Mouse (Mus musculus) embryonic facial prominence, embryonic 13.5 days (tissue): Measurements from ENCODE around the gene 2310022B05Rik. TPM values are rescaled to one million over a fixed set of nuclear protein-coding genes. Genes with fewer than 3 reads are reported as not detected.
A peak's percentile ranks its signal among the peaks of the same experiment; 100 is the strongest.

Source experiments
- ATAC-seq: fragments of 200-750 bp; cut with Nextera tagmentation; 2 replicates; pipeline ENCODE4 v1.8.0; 2017; ENCODE audit warnings: low read depth; ENCODE audit not compliant: insufficient number of reproducible peaks, insufficient read depth, low FRiP score, low TSS enrichment
- H3K27ac ChIP-seq: fragments of 300-500 bp; sonication (generic); 2 replicates; pipeline ENCODE4 v1.5.1; 2015; ENCODE audit warnings: moderate library complexity, mild to moderate bottlenecking, inconsistent platforms
- H3K27me3 ChIP-seq: fragments of 300-500 bp; sonication (generic); 2 replicates; pipeline ENCODE4 v1.6.1; 2015; ENCODE audit warnings: mild to moderate bottlenecking, inconsistent platforms
- H3K36me3 ChIP-seq: fragments of 300-500 bp; sonication (generic); 2 replicates; pipeline ENCODE4 v1.6.1; 2015; ENCODE audit warnings: mild to moderate bottlenecking, inconsistent platforms
- H3K4me1 ChIP-seq: fragments of 300-500 bp; sonication (generic); 2 replicates; pipeline ENCODE4 v1.6.1; 2015; ENCODE audit warnings: inconsistent platforms
- H3K4me2 ChIP-seq: fragments of 300-500 bp; sonication (generic); 2 replicates; pipeline ENCODE4 v1.6.1; 2015; ENCODE audit warnings: moderate library complexity, mild to moderate bottlenecking, inconsistent platforms
- H3K4me3 ChIP-seq: fragments of 300-500 bp; sonication (generic); 2 replicates; pipeline ENCODE4 v1.5.1; 2015; ENCODE audit warnings: mild to moderate bottlenecking, inconsistent platforms
- H3K9ac ChIP-seq: fragments of 300-500 bp; sonication (generic); 2 replicates; pipeline ENCODE4 v1.6.1; 2015; ENCODE audit warnings: mild to moderate bottlenecking, inconsistent platforms
- H3K9me3 ChIP-seq: fragments of 300-500 bp; sonication (generic); 2 replicates; pipeline ENCODE4 v1.6.1; 2016; ENCODE audit warnings: inconsistent platforms
- WGBS: fragments of 180-500 bp; shearing (Covaris S2); methylation state at CpG from one replicate; pipeline ENCODE4 v1.1.7; 2015; ENCODE audit warnings: mixed read lengths; 5-methylcytosine and 5-hydroxymethylcytosine counted together
- polyA plus RNA-seq: library from polyadenylated mRNA; unstranded; fragments of >200 nt; fragmentation: Nextera tagmentation; extraction: Ambion mirVana; gene quantifications from 2 replicates; pipeline ENCODE4 v1.2.1, GENCODE M21; 2015

The 2310022B05Rik gene
- polyA plus RNA-seq: 29.0 and 29.9 TPM in 2 replicates

GRCm38 (mm10) chr8:124663112-124663873 is at the start of gene 2310022B05Rik:
2310022B05Rik (minus strand) TSS chr8:124663369.
- Histone ChIP-seq H3K36me3 (0 out of 2 replicates have a peak, but pooled peaks cover 4% of the 10 kb centered on the region), H3K4me3 (peak within 1 kb of the TSS; percentile 85), H3K9ac (peak within 1 kb of the TSS; percentile 92), H3K4me2 (peak within 1 kb of the TSS; percentile 83), H3K9me3 (no peaks in the 10 kb centered on the region), H3K27ac (peak within 1 kb of the TSS; percentile 89), H3K4me1 (peaks cover 39% of the 10 kb centered on the region), H3K27me3 (no peaks in the 10 kb centered on the region)
- under 1% methylated on average over 41 of the region's 69 CpGs for WGBS
- ATAC-seq: peak; percentile 91

GRCm38 (mm10) chr8:124705823-124706222 is 42.7 kb upstream of the 2310022B05Rik start:
- no peak overlapping the region for H3K4me2 ChIP-seq
- no peak for ATAC-seq
- WGBS: 94% methylated on average over 8 of the region's 8 CpGs
- H3K9ac ChIP-seq: no peak overlapping the region
- H3K4me1 ChIP-seq: no peaks in the 10 kb centered on the region
- no peaks in the 10 kb centered on the region for H3K27me3 ChIP-seq
- peaks cover 49% of the 10 kb centered on the region for H3K36me3 ChIP-seq
- no peaks in the 10 kb centered on the region for H3K9me3 ChIP-seq
- no peak overlapping the region for H3K27ac ChIP-seq
- H3K4me3 ChIP-seq: no peak overlapping the region

DNA sequence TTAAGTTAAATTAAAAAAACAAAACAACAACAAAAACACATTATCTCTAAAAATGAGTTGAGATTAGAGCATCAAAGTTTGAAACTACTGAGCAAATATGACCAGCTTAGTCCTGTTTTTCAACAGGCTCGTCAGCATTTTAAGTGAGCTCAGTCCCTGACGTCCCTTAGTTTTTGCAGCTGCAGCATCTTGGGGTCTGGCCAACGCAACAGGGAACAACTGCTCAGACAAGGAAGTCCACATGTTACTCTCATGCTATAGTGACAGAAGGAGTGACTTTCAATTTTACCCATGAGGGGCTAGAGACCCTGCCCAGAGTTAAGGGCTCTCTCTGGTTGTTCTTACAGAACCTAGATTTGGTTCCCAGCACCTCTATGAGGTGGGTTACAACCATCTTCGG is 41.2 kb upstream of the 2310022B05Rik start:
- Histone ChIP-seq H3K4me3 (no peak overlapping the region), H3K4me1 (no peaks in the 10 kb centered on the region), H3K36me3 (peaks cover 55% of the 10 kb centered on the region), H3K9ac (no peak overlapping the region), H3K27me3 (no peaks in the 10 kb centered on the region), H3K27ac (no peak overlapping the region), H3K9me3 (no peaks in the 10 kb centered on the region), H3K4me2 (no peak overlapping the region)
- no peak for ATAC-seq
- WGBS: 89% methylated on average over 4 of the region's 4 CpGs

DNA sequence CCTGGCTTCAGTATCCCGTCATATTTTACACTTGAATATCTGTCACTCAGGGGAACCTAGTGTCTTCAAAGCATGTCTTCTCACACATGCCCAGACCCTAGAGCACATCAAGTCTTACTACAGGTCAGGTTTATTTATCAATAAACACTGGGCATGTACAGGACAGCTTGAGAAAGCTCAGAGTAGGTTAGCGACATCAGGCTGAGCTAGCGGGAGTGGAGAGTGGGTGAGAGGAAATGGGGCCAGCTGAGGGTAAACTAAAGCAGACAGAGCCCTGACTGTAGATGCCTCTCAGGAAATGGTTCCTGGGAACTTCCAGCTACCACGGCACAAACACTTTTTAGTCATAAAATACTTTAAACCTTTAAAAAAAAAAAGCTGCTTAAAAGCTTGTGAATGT is 40.4 kb upstream of the 2310022B05Rik start:
- Histone ChIP-seq H3K4me1 (no peaks in the 10 kb centered on the region), H3K27me3 (no peaks in the 10 kb centered on the region), H3K36me3 (peaks cover 52% of the 10 kb centered on the region), H3K9me3 (no peaks in the 10 kb centered on the region), H3K27ac (no peak overlapping the region), H3K9ac (no peak overlapping the region), H3K4me2 (no peak overlapping the region), H3K4me3 (no peak overlapping the region)
- WGBS: 64% methylated on average over 4 of the region's 4 CpGs
- ATAC-seq: no peak

DNA sequence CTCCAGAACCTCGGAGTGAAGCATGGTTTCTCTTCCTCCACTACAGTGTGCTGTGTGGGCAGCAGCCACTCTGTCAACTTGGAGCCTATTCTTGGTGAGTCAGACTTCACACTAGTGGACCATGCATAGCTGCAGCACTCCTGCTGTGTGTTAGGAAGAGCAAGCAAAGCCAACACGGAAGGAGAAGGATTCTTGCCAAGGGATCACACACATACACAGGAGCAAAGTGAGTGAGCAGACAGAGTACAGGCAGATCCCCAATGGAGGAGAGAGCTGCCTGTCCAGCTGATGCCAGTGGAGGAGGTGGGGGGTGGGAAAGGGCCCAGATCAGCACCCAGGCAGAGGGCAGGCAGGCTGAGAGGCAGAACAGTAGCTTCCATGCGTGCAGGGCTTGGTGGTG is 39.0 kb upstream of the 2310022B05Rik start:
- Histone ChIP-seq H3K27me3 (no peaks in the 10 kb centered on the region), H3K27ac (no peak overlapping the region), H3K9me3 (no peaks in the 10 kb centered on the region), H3K4me3 (no peak overlapping the region), H3K4me1 (no peaks in the 10 kb centered on the region), H3K9ac (no peak overlapping the region), H3K4me2 (no peak overlapping the region), H3K36me3 (peaks cover 64% of the 10 kb centered on the region)
- 86% methylated on average over 3 of the region's 3 CpGs for WGBS
- no peak for ATAC-seq

GRCm38 (mm10) chr8:124701023-124701422 is 37.9 kb upstream of the 2310022B05Rik start:
- Histone ChIP-seq H3K36me3 (peaks cover 65% of the 10 kb centered on the region), H3K4me1 (no peaks in the 10 kb centered on the region), H3K27me3 (no peaks in the 10 kb centered on the region), H3K9ac (no peak overlapping the region), H3K4me3 (no peak overlapping the region), H3K9me3 (no peaks in the 10 kb centered on the region), H3K4me2 (no peak overlapping the region), H3K27ac (no peak overlapping the region)
- 83% methylated on average over 9 of the region's 9 CpGs for WGBS
- ATAC-seq: no peak

DNA sequence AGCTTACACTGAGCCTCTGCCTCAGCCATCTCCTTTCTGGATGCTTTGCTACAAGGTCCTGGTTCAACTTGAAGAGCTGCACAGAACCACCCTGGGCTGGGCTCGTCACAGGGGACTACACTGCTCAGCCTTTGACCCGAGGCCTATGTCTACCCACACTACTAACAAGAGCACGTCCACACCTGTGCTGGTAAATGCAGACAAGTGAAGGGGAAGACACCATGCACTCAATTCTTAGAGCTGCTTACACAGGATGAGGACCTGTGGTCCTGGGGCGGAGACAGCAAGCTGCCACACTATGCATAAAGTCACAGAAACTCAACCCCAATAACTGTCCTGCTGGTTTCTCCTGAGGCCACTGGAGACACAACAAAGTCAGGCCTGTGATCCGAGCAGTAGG is 37.1 kb upstream of the 2310022B05Rik start:
- 87% methylated on average over 5 of the region's 5 CpGs for WGBS
- Histone ChIP-seq H3K27ac (no peak overlapping the region), H3K4me1 (no peaks in the 10 kb centered on the region), H3K9ac (no peak overlapping the region), H3K4me2 (no peak overlapping the region), H3K9me3 (no peaks in the 10 kb centered on the region), H3K36me3 (peaks cover 64% of the 10 kb centered on the region), H3K27me3 (no peaks in the 10 kb centered on the region), H3K4me3 (no peak overlapping the region)
- no peak for ATAC-seq

- ATAC-seq: no peak
- Histone ChIP-seq H3K36me3 (peaks cover 67% of the 10 kb centered on the region), H3K4me1 (no peaks in the 10 kb centered on the region), H3K4me3 (no peak overlapping the region), H3K9me3 (no peaks in the 10 kb centered on the region), H3K27ac (no peak overlapping the region), H3K27me3 (no peaks in the 10 kb centered on the region), H3K9ac (no peak overlapping the region), H3K4me2 (no peak overlapping the region)
- WGBS: 91% methylated on average over 22 of the region's 22 CpGs
Observed at GRCm38 (mm10) chr8:124695424-124696100, 32.4 kb upstream of the 2310022B05Rik start.

GRCm38 (mm10) chr8:124691706-124692105 is 28.5 kb upstream of the 2310022B05Rik start:
- H3K4me3 ChIP-seq: no peak overlapping the region
- no peaks in the 10 kb centered on the region for H3K4me1 ChIP-seq
- H3K27me3 ChIP-seq: no peaks in the 10 kb centered on the region
- 89% methylated on average over 4 of the region's 4 CpGs for WGBS
- ATAC-seq: no peak
- no peaks in the 10 kb centered on the region for H3K9me3 ChIP-seq
- peaks cover 47% of the 10 kb centered on the region for H3K36me3 ChIP-seq
- no peak overlapping the region for H3K4me2 ChIP-seq
- H3K27ac ChIP-seq: no peak overlapping the region
- no peak overlapping the region for H3K9ac ChIP-seq

DNA sequence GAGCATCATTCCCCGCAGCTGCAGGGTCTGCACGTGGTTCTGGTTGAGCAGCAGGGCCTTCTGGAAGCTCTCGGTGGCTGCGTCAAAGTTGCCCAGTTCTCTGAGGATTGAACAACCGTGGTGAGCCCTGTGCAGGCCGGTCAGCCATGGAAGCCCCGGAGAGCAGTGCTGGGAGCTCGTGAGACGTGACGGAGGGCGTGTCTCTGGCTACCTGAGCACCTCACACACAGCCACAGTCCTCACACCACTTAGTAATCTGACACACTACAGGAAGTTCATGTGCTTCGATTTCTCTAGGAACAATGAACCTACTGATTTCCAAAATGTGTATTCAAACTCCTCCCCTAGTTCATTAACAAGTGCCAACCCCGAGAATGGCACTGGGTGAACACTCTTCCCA is 25.7 kb upstream of the 2310022B05Rik start:
- H3K27me3 ChIP-seq: no peaks in the 10 kb centered on the region
- H3K4me2 ChIP-seq: no peak overlapping the region
- no peak overlapping the region for H3K4me3 ChIP-seq
- ATAC-seq: no peak
- H3K36me3 ChIP-seq: peaks cover 53% of the 10 kb centered on the region
- WGBS: 88% methylated on average over 13 of the region's 13 CpGs
- H3K9me3 ChIP-seq: no peaks in the 10 kb centered on the region
- H3K27ac ChIP-seq: no peak overlapping the region
- no peak overlapping the region for H3K9ac ChIP-seq
- no peaks in the 10 kb centered on the region for H3K4me1 ChIP-seq

GRCm38 (mm10) chr8:124682218-124682617 is 19.0 kb upstream of the 2310022B05Rik start:
- 91% methylated on average over 10 of the region's 10 CpGs for WGBS
- Histone ChIP-seq H3K9me3 (no peaks in the 10 kb centered on the region), H3K27ac (no peak overlapping the region), H3K36me3 (peaks cover 74% of the 10 kb centered on the region), H3K9ac (no peak overlapping the region), H3K4me1 (no peaks in the 10 kb centered on the region), H3K27me3 (no peaks in the 10 kb centered on the region), H3K4me2 (no peak overlapping the region), H3K4me3 (no peak overlapping the region)
- ATAC-seq: no peak

DNA sequence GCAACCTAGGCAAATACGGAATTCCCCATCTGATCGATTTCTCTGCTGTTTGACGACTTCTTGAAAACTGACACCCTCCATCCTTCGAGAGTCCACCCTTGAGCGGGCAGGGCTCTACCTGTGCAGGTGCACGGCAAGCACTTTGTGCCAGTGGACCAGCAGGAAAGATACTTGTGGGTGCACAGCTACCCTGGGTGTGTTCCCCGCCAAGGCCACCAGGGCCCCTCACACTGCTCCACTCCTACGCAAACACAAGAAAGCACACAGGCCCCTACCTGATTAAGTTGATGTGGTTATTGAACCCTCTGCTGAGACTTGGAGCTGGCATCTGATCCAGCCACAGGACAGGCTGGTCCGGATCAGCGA is 18.6 kb upstream of the 2310022B05Rik start:
- Histone ChIP-seq H3K36me3 (peaks cover 74% of the 10 kb centered on the region), H3K27me3 (no peaks in the 10 kb centered on the region), H3K4me2 (no peak overlapping the region), H3K4me1 (no peaks in the 10 kb centered on the region), H3K4me3 (no peak overlapping the region), H3K9ac (no peak overlapping the region), H3K9me3 (no peaks in the 10 kb centered on the region), H3K27ac (no peak overlapping the region)
- no peak for ATAC-seq
- 69% methylated on average over 10 of the region's 10 CpGs for WGBS
